Mouse (Mus musculus): ENCODE results near the gene Tmem184a.

Tmem184a gene

GRCm38 (mm10) chr5:139819538-139820181, at the start of gene Tmem184a:
Gene Tmem184a (minus strand): TSS chr5:139819917.
- 88% methylated on average over 9 of the region's 9 CpGs for WGBS

GRCm38 (mm10) chr5:139862759-139863158, 43.0 kb upstream of the Tmem184a start:
- 31% methylated on average over 4 of the region's 4 CpGs for WGBS

- 35% methylated on average over 15 of the region's 15 CpGs for WGBS
Observed at GRCm38 (mm10) chr5:139860328-139861104, 40.8 kb upstream of the Tmem184a start.

- 53% methylated on average over 12 of the region's 12 CpGs for WGBS
Observed at GRCm38 (mm10) chr5:139849626-139850320, 30.1 kb upstream of the Tmem184a start.

- 26% methylated on average over 3 of the region's 3 CpGs for WGBS
Observed at GRCm38 (mm10) chr5:139839142-139839541, 19.4 kb upstream of the Tmem184a start.

GRCm38 (mm10) chr5:139838476-139838892, 18.8 kb upstream of the Tmem184a start:
- WGBS = 18% methylated on average over 2 of the region's 2 CpGs

- WGBS = 71% methylated on average over 7 of the region's 7 CpGs
Observed at GRCm38 (mm10) chr5:139835706-139836105, 16.0 kb upstream of the Tmem184a start.

- WGBS = 81% methylated on average over 7 of the region's 7 CpGs
Observed at GRCm38 (mm10) chr5:139832125-139832524, 12.4 kb upstream of the Tmem184a start.

GRCm38 (mm10) chr5:139830734-139831133, 11.0 kb upstream of the Tmem184a start:
- 85% methylated on average over 3 of the region's 3 CpGs for WGBS

GRCm38 (mm10) chr5:139829384-139829783, 9.7 kb upstream of the Tmem184a start:
- 36% methylated on average over 13 of the region's 13 CpGs for WGBS

GRCm38 (mm10) chr5:139827593-139827992, 7.9 kb upstream of the Tmem184a start:
- WGBS = 89% methylated on average over 1 of the region's 1 CpGs

GRCm38 (mm10) chr5:139826357-139827055, 6.8 kb upstream of the Tmem184a start, which contains the start of the genes Gm26938 and Psmg3:
Gene Gm26938 (minus strand): TSS chr5:139826407.
Gene Psmg3 (minus strand): TSS chr5:139826885.
- under 1% methylated on average over 43 of the region's 43 CpGs for WGBS

GRCm38 (mm10) chr5:139825947-139826346, 6.2 kb upstream of the Tmem184a start:
- 38% methylated on average over 11 of the region's 11 CpGs for WGBS

GRCm38 (mm10) chr5:139824531-139824930, 4.8 kb upstream of the Tmem184a start:
- WGBS = 88% methylated on average over 10 of the region's 10 CpGs

- WGBS = 90% methylated on average over 12 of the region's 12 CpGs
Observed at GRCm38 (mm10) chr5:139821466-139822459, 2.0 kb upstream of the Tmem184a start.

- WGBS = 60% methylated on average over 4 of the region's 4 CpGs
Observed at GRCm38 (mm10) chr5:139818801-139819200, 916 bp downstream of the Tmem184a start.

- 93% methylated on average over 3 of the region's 3 CpGs for WGBS
Observed at GRCm38 (mm10) chr5:139818056-139818455, 1.7 kb downstream of the Tmem184a start.

GRCm38 (mm10) chr5:139817292-139817691, 2.4 kb downstream of the Tmem184a start:
- WGBS = 8% methylated on average over 1 of the region's 1 CpGs

GRCm38 (mm10) chr5:139815964-139816363, 3.8 kb downstream of the Tmem184a start:
- 63% methylated on average over 6 of the region's 6 CpGs for WGBS

- 31% methylated on average over 13 of the region's 13 CpGs for WGBS
Observed at GRCm38 (mm10) chr5:139813963-139814381, 5.7 kb downstream of the Tmem184a start.
